Mouse (Mus musculus) cortical plate, adult 2 months (tissue): ENCODE data around the gene Prdm2.

Experiments used
- CTCF ChIP-seq: fragments of 200-500 bp; IDR thresholded peaks from 2 replicates; pipeline ENCODE4 v1.5.1; 2011; ENCODE audit warnings: mild to moderate bottlenecking, control low read depth, low read length; ENCODE audit not compliant: insufficient read depth; ENCODE audit errors: extremely low read depth
- POLR2A ChIP-seq: fragments of 200-500 bp; IDR thresholded peaks from 2 replicates; pipeline ENCODE4 v1.6.1; 2011; ENCODE audit warnings: mild to moderate bottlenecking, low read length, control low read depth; ENCODE audit not compliant: insufficient read depth; ENCODE audit errors: extremely low read depth

GRCm38 (mm10) chr4:143120008-143120407 lies 92.8 kb downstream of the Prdm2 start:
- TF ChIP-seq POLR2A (no peak), CTCF (no peak)
